Mouse (Mus musculus) gastrocnemius, adult 2 months (tissue): Measurements from ENCODE around the gene Fam71a. TPM values are rescaled to one million over a fixed set of nuclear protein-coding genes. Genes with fewer than 3 reads are reported as not detected.
"Not testable (repeated sequence)": the region's sequence is repeated elsewhere in the genome, so short reads cannot be mapped to it uniquely, and the experiment has no call there.

Source experiments
- DNase-seq: peaks from one replicate; pipeline ENCODE4 v3.0.0; 2022
- H3K27ac ChIP-seq: fragments of 200-600 bp; 2 replicates; pipeline ENCODE4 v1.8.1; 2022; ENCODE audit warnings: mild to moderate bottlenecking
- H3K4me3 ChIP-seq: fragments of 200-600 bp; 2 replicates; pipeline ENCODE4 v1.8.1; 2022; ENCODE audit warnings: mild to moderate bottlenecking, moderate library complexity
- CTCF ChIP-seq: fragments of 200-600 bp; IDR thresholded peaks from 2 replicates; pipeline ENCODE4 v1.8.1; 2022; ENCODE audit warnings: antibody characterized with exemption, mild to moderate bottlenecking, moderate library complexity
- intact Hi-C: fragments of 180-260 bp; cut with DNase I; formaldehyde crosslinking; loops from one replicate; pipeline ENCODE4 v1.15.1; 2025
- total RNA-seq, 2 experiments: library from RNA; stranded (reverse); gene quantifications; 2 replicates each; pipeline ENCODE4 v1.2.3; 2021

Fam71a gene
- total RNA-seq, 2 experiments from 2014 or later, result not detected

DNA sequence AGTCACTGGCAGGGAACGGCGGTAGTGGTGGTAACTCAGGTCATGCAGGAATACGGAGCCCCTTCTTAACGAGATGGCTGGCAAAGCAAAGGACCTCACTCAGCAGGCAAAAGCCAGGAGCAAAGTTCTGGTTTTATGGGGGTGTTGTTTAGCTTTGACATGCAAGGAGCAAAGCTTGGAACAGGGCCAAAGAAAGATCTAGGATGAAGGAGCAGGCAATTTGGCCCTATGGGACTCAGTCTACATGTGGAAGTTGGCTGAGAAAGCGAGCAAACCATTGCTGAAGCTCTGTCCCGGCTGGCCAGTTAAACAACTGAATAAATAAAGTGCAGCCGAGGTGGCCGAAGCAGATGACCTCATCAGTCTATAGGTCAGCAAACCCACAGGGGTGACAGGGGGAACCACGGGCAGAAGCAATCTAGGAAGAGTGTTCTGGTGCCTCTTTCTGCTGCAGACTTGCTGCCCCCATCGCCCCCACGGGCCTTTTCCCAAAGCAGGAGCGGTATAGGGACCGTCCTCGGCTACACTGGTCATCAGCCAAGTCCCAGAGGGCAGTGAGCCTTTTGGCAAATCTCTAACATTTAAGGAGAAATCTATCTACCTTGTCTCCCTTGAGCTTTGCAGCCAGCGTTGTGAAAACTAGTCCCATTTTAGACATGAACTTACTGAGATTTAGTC lies 14.0 kb upstream of the Fam71a start:
- no peak for DNase-seq
- TF ChIP-seq CTCF, result no peak
- H3K27ac ChIP-seq, result no peak overlapping the region
- intact Hi-C loops, result no loop called here
- H3K4me3 ChIP-seq, result no peak overlapping the region

DNA sequence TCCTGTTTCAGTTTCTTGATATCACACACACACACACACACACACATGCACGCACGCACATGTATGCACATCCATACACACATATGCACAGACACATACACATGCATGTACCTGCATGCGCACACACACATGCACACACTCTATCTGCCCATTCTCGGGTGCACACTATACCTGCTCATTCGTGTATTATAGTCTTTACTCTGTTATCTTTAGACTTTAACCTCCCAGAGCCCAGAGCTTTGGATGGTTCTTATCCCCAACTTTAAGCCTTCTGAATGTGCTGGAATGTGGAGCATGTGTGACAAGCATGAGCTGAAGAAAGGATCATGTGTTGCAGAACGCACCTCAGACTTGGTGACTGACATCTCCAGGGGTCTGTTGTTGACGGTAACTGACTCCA lies 12.3 kb upstream of the Fam71a start:
- intact Hi-C loops, result no loop called here
- Histone ChIP-seq H3K4me3 (no peak overlapping the region), H3K27ac (no peak overlapping the region)
- no peak for TF ChIP-seq CTCF
- DNase-seq, result no peak

DNA sequence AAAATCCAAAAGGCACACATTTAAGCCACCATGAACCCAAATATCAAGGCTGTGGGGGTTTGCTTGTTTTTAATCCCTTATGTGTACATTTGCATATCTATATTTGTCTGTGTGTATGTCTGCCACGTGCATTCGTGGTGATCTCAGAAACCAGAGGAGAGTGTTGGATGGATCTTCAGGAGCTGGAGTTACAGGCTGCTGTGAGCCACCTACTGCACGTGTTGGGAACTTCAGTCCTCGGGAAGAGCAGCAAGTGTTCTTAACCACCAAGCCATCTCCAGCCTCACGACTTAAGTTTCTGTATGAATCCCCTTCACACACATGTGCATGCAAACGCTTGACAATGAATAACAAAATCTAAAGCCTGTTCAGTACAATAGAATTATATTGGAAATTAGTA lies 7.9 kb upstream of the Fam71a start:
- Histone ChIP-seq H3K27ac (no peak overlapping the region), H3K4me3 (no peak overlapping the region)
- peak; percentile 32 for DNase-seq
- intact Hi-C loops, result no loop called here
- peak; percentile 56 for TF ChIP-seq CTCF

DNA sequence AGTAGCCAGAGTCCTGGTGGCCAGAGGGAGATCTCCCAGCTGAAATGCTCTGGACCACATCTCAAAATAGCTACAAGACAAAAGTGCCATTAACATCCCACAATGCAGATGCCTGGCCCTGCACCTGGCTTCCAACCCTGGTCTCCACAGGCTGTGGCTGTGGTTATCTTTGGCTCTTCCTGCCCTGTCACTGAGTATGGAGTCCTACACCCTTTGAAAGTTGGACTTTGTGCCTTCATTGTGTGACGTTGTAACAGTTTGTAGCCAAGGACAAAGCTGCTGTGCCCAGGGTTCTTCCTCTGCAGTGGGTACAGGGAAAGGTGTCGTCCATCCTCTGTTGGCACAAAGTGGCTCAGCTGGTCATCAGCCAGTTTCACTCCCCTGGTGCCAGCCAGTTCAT lies 5.8 kb upstream of the Fam71a start:
- DNase-seq, result no peak
- H3K27ac ChIP-seq, result no peak overlapping the region
- no peak overlapping the region for H3K4me3 ChIP-seq
- no peak for TF ChIP-seq CTCF
- intact Hi-C loops, result no loop called here

DNA sequence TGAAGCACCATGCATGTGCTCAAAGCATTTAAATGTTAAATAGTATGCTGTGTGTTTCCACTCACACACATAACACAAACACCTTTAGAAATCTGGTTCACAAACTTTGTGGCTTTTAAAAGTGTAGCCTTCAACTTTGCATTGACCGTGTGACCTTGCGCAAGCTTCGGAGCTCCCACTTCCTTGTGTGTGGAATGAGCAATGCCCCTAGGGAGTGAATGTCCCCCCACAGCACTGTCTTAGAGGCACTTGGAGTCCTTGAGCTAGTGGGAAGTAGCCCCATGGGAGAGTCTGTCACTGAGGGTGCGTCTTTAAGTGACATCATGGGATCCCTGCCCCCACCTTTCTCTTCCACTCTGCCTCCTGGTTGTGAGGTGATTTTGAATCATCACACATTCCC lies 1.6 kb upstream of the Fam71a start:
- no peak for TF ChIP-seq CTCF
- intact Hi-C loops, result no loop called here
- H3K27ac ChIP-seq, result no peak overlapping the region
- no peak overlapping the region for H3K4me3 ChIP-seq
- DNase-seq, result no peak

DNA sequence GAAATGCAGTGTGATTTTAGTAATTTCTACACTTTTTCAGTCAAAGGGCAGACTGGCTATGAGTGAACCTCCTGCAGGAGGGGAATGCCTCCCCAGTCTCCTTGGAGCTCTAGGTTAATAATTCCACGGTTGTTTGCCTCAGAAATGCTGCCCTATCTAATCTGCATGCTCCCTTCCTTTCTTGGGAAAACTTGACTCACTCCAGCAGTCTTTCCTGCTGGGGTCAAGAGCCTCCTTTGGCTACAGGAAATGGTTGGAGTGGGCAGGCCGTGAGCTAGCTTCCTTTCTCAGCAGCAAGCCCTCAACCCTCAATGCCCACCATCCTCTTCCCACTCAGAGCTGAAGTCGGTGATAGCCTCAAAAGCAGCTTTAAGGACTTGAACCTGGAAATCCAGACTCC lies 10.3 kb downstream of the Fam71a start:
- DNase-seq, result no peak
- H3K27ac ChIP-seq, result no peak overlapping the region
- no peak overlapping the region for H3K4me3 ChIP-seq
- intact Hi-C loops, result no loop called here
- no peak for TF ChIP-seq CTCF

DNA sequence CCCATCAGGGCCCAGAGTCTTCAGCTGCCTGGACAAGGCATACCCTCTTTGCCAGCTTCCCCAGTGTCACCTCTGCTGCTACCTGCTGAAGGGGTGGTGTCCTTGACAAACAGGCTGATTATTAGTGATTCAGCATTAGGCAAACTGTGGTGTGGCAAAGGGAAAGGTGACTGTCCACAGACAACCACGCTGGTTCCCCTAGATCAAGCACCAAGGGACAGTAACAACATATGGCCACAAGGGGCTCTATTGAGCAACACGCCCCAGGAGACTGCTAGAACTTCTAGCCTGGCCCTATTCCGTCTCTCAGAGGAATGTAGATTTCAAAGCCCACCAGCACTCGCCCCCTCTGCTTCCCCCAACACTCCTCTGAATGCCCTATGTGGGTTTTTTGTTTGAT lies 11.6 kb downstream of the Fam71a start:
- DNase-seq, result peak; percentile 41
- intact Hi-C loops, result no loop called here
- H3K27ac ChIP-seq, result no peak overlapping the region
- H3K4me3 ChIP-seq, result no peak overlapping the region
- TF ChIP-seq CTCF, result peak; percentile 89

DNA sequence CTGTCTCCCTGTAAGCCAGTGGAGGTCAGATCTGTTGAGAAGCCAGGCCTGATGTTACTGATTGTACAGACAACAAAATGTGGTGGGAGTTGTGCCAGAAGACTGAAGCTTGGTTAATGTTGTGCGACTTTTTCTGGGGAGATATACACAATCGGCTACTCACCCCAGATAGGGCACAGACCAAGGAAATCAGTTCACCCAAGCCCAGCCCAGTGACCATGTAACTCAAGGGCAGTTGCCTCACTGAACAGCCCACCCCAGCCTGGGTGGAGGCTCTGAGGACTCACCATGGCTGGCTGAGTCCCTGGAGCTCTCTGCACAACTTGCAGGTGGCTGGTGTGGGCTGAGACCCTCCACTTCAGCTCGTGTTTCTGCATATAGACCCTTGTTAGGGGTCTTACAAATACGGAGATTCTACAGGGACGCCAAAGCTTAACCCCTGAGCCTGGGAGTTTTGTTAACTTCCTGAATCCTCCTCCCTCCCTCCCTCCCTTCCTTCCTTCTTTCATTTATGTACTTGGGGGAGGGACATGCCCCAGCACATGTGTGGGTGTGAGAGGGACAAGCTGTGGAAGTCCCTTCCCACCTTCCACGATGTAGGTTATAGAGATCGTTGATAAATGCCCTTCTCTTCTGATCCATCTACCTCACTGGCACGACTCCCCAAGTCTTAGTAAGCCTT lies 13.6 kb downstream of the Fam71a start:
- no peak overlapping the region for H3K4me3 ChIP-seq
- DNase-seq, result no peak
- no peak for TF ChIP-seq CTCF
- intact Hi-C loops, result loop anchor here (1.0 kb wide), 1 partner anchor 124 kb away; no protein-coding TSS in a partner anchor
- H3K27ac ChIP-seq, result no peak overlapping the region

DNA sequence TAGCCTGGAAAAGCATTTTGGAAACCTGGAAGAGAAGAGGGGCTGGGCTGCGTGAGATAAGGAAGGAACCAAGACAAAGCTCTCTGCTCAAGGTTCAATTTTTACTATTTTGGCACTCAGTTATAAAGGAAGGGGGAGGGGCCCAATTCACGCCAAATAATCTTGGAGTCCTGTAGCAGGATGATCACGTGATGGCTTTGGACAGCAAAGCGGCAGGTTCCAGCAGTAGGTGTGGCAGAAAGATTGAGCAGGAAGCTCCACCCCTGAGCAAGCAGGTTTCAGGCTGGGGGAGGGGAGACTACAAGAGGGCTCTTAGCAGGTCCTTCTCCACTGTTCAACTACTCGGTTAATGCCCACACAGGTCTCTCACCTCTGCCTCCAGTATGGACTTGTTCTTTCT lies 15.1 kb downstream of the Fam71a start:
- DNase-seq, H3K4me3 ChIP-seq, intact Hi-C loops, H3K27ac ChIP-seq: not testable (repeated sequence)

DNA sequence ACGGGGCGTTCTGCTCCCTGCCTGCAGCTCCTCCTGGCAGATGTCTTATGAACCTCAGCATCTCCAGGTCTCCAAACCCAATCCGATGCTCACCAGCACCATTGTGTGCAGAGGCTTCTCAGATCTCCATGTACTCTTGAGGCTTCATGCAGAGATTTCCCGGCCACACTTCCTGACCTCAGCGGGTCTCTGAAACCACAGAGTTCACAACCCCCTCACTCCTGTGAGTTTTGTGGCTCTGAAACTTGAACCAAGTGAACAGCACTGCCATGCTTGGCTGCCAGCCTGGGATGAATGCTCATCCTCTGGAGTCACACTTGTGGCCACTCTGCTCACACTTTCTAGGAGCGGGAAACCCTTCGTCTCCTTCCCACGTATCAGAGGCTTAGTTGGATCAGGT lies 23.6 kb downstream of the Fam71a start:
- no peak for TF ChIP-seq CTCF
- H3K4me3 ChIP-seq, result no peak overlapping the region
- intact Hi-C loops, result no loop called here
- H3K27ac ChIP-seq, result no peak overlapping the region
- no peak for DNase-seq

DNA sequence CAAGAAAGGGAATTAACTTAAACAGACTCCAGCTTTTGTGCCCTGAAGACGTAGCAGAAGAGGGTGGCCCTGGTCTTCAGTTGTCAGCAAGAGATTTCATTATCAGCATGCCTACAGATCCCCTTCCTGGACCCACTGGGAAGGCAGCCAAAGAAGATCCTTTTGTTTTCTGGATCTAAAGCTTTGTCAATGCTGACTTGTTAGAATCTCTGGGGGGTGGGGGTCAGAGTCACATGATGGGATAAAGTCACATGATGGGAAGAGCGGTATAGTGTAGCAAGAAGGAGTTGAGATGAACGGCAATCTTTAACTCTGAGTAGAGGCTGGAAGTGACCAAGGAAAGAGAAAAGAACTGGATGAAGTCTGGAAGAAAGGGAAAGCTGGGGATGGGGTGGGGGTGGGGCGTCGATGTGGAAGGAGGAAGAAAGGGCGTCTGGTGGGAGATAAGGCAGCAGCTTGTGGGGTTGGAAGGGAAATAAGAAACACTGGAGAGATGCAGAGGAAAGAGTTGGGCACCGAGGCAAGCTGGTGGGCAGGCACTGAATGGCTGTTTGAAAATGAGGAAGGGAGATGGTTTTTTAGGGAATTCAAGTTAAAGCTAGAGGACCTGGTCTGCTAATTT lies 25.6 kb downstream of the Fam71a start:
- no peak overlapping the region for H3K27ac ChIP-seq
- no peak overlapping the region for H3K4me3 ChIP-seq
- intact Hi-C loops, result no loop called here
- no peak for TF ChIP-seq CTCF
- DNase-seq, result no peak

DNA sequence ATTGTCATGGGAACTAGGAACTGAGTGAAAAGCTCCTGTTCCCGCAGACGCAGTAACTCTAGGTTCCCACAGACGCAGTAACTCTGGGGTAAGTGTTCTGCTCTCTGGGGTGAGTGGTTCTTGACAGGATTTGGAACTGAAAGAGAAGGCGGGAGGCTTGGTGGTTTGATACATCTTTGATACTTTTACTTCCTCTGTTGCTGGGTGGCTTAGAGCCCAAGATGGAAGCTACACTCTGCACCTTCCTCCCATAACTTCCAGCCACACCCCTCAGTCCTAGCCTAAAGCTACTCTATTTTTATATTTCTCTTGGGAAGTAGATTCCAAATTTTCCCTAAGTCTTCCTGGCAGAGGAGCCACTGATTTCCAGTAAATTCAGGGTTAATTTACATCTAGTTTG lies 26.2 kb downstream of the Fam71a start:
- Histone ChIP-seq H3K27ac (no peak overlapping the region), H3K4me3 (no peak overlapping the region)
- intact Hi-C loops, result no loop called here
- DNase-seq, result no peak
- TF ChIP-seq CTCF, result no peak

DNA sequence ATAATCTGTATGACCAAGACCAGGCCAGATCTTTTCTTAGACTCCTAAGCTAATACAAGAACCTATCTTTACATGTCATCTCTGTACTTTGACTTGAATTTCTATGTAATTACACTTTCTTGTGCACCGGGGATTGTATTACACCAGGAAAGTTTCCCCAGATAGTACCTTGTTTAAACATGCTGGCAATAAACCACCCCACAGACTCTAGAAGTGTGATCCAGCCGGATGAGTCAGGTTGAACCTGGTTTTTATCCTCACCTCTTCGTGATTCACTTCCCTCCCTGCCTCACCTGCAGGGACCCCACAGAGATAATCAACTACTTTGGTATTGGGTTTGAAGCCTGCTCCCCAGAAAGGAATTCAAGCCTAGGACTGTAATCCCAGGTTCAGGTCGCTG lies 29.2 kb downstream of the Fam71a start:
- intact Hi-C loops, result no loop called here
- TF ChIP-seq CTCF, result no peak
- H3K4me3 ChIP-seq, result no peak overlapping the region
- DNase-seq, result no peak
- H3K27ac ChIP-seq, result no peak overlapping the region

DNA sequence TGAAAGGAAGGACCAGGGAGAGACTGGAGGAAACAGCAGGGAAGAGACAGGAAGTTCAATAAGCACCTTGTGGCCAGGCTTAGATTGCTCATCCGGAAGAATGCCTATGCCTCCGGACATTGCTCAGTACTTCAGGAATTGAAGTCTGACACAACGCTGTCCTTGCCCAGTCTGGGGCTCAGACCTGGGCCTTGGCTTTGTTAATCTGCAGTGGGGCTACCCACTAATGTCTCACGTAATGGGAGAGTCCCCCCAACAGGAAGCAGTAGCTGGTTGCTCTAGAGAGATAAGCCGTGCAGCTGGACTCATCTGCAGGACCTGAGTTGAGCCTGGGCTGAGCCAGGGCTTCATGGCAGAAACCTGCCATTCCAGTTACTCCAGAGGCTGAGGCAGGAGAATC lies 31.7 kb downstream of the Fam71a start:
- no peak overlapping the region for H3K27ac ChIP-seq
- no peak for DNase-seq
- intact Hi-C loops, result no loop called here

More for the DNA sequence above, 31.7 kb downstream of the Fam71a start:
- H3K4me3 ChIP-seq, result no peak overlapping the region
- no peak for TF ChIP-seq CTCF
